Mouse (Mus musculus): ENCODE measurements around the gene Wfdc6b. TPM values are rescaled to one million over a fixed set of nuclear protein-coding genes. Genes with fewer than 3 reads are reported as not detected.
"Not testable (repeated sequence)": the region's sequence is repeated elsewhere in the genome, so short reads cannot be mapped to it uniquely, and the experiment has no call there.

Wfdc6b gene
- polyA plus RNA-seq (2011; ENCODE audit: insufficient read depth, insufficient read length, low read depth, missing spikeins), result not detected in 2 replicates

DNA sequence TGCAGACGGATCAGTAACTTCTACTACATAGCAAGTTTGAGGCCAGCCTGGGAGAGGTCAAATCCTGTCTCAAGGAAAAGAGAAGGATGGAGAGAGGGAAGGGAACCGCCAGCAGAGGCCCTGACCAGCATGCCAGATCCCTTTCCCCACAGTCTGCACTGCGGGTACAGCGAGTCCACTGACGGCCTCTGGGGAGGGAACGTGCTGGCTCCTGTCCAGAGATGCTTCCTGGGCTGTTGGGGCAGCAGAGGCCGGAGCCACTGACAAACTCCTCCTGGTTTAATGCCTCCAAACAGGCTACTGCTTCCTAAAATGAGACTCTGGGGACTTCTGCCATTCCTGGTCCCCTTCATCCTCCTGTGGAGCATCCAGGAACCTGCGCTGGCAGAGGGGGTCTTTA, at the start of gene Wfdc6b, which contains the start of gene Wfdc8:
Wfdc6b (plus strand) TSS at position 52 of the 400 bp plus-strand sequence.
Wfdc8 (minus strand) TSS at position 156 of the 400 bp plus-strand sequence.
- H3K27ac ChIP-seq (ENCODE audit: insufficient read depth, low read length); H3K4me1 ChIP-seq (ENCODE audit: control insufficient read depth, insufficient read depth, low read length); H3K36me3 ChIP-seq (ENCODE audit: control insufficient read depth, insufficient read depth, low read length, poor library complexity, severe bottlenecking); H3K9me3 ChIP-seq (replicated peaks; ENCODE audit: control insufficient read depth, insufficient read depth, low read length, poor library complexity, severe bottlenecking); H3K9ac ChIP-seq (ENCODE audit: low read depth, poor library complexity, severe bottlenecking); H3K4me3 ChIP-seq (ENCODE audit: low read depth, low read length); H3K27me3 ChIP-seq (ENCODE audit: control insufficient read depth, insufficient read depth, low read length, poor library complexity, severe bottlenecking): not testable (repeated sequence)

DNA sequence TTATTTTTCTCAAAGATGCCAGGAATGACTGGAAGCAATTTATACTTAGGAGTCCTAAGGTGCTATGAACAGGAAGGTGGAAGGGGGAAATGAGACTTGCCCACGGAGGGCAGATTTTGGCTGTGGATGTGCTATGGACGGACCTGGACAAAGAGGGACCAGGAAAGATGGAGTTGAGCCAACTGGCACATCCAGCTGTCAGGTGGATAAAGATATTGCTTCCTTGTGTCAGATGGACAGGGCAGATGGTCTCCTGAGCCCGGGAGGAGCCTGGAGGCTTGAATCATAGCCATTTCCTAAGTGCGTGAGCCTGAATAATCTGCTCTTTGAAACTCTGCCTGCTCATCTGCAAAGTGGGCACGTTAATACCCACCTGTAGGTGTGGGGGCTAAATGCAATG, 49.0 kb upstream of the Wfdc6b start:
- TF ChIP-seq POLR2A (IDR thresholded peaks at IDR 0.05; ENCODE audit: insufficient read depth, low read length), result no peak
- TF ChIP-seq EP300 (IDR thresholded peaks at IDR 0.05; ENCODE audit: insufficient read depth, low read depth, low read length), result no peak
- TF ChIP-seq CTCF (IDR thresholded peaks at IDR 0.05; ENCODE audit: low read depth, low read length), result no peak
- 0 out of 2 replicates have a peak overlapping the region, but pooled peaks have one; percentile 79 for H3K9ac ChIP-seq (ENCODE audit: low read depth, poor library complexity, severe bottlenecking)
- peaks cover 18% of the 10 kb centered on the region for H3K36me3 ChIP-seq (ENCODE audit: control insufficient read depth, insufficient read depth, low read length, poor library complexity, severe bottlenecking)
- H3K9me3 ChIP-seq (replicated peaks; ENCODE audit: control insufficient read depth, insufficient read depth, low read length, poor library complexity, severe bottlenecking), result peaks cover 7% of the 10 kb centered on the region; the same call in 1 of the 2 replicates
- H3K27ac ChIP-seq (ENCODE audit: insufficient read depth, low read length), result no peak overlapping the region
- peaks cover 3% of the 10 kb centered on the region for H3K4me1 ChIP-seq (ENCODE audit: control insufficient read depth, insufficient read depth, low read length)
- H3K4me3 ChIP-seq (ENCODE audit: low read depth, low read length), result no peak overlapping the region
- no peaks in the 10 kb centered on the region for H3K27me3 ChIP-seq (ENCODE audit: control insufficient read depth, insufficient read depth, low read length, poor library complexity, severe bottlenecking)

DNA sequence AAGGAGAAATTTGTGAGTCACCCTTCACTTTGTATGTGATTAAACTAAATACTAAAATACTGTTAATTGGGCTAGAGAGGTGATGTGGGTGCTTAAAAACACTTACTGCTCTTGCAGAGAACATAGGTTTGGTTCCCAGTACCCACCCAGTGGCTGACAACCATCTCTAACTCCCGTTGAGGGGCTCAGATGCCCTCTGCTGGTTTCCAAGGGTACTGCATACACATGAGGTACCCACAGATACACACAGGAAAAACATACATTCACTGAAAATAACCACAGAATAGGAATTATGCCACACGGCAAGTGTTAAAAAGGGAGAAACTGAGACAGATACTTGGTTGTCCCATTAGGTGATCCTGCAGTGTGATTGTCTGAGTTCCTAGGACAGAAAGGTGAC, 46.3 kb upstream of the Wfdc6b start:
- no peak overlapping the region for H3K4me3 ChIP-seq (ENCODE audit: low read depth, low read length)
- H3K27ac ChIP-seq (ENCODE audit: insufficient read depth, low read length), result no peak overlapping the region
- H3K9me3 ChIP-seq (replicated peaks; ENCODE audit: control insufficient read depth, insufficient read depth, low read length, poor library complexity, severe bottlenecking), result peaks cover 7% of the 10 kb centered on the region; the same call in 1 of the 2 replicates
- TF ChIP-seq CTCF (IDR thresholded peaks at IDR 0.05; ENCODE audit: low read depth, low read length) (peak; percentile 38), EP300 (IDR thresholded peaks at IDR 0.05; ENCODE audit: insufficient read depth, low read depth, low read length) (no peak)
- peaks cover 18% of the 10 kb centered on the region for H3K36me3 ChIP-seq (ENCODE audit: control insufficient read depth, insufficient read depth, low read length, poor library complexity, severe bottlenecking)
- H3K9ac ChIP-seq (ENCODE audit: low read depth, poor library complexity, severe bottlenecking), result no peak overlapping the region
- H3K4me1 ChIP-seq (ENCODE audit: control insufficient read depth, insufficient read depth, low read length), result no peaks in the 10 kb centered on the region
- H3K27me3 ChIP-seq (ENCODE audit: control insufficient read depth, insufficient read depth, low read length, poor library complexity, severe bottlenecking), result no peaks in the 10 kb centered on the region

DNA sequence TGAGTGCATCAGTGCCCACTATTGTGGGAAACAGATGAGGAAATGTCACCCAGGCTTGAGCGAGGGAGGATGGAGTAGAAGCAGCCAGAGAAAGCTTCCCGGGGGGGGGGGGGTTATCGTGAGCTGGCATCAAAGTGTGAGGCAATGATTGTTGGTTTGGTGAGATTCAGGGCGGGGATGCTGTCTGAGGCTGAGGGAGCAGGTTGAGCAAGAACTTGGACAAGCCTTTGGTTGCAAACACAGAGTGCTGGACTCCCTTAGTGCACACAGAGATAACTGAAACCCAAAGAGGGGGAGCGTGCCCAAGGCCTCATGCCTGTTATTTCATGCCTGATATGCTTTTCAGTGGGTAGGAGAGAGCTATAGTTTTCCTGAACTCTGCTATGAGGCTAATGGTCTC, 45.9 kb upstream of the Wfdc6b start:
- no peak for TF ChIP-seq POLR2A (IDR thresholded peaks at IDR 0.05; ENCODE audit: insufficient read depth, low read length)
- TF ChIP-seq EP300 (IDR thresholded peaks at IDR 0.05; ENCODE audit: insufficient read depth, low read depth, low read length), result no peak
- H3K36me3 ChIP-seq (ENCODE audit: control insufficient read depth, insufficient read depth, low read length, poor library complexity, severe bottlenecking), result peaks cover 18% of the 10 kb centered on the region
- H3K9me3 ChIP-seq (replicated peaks; ENCODE audit: control insufficient read depth, insufficient read depth, low read length, poor library complexity, severe bottlenecking), result peaks cover 7% of the 10 kb centered on the region; the same call in 1 of the 2 replicates
- no peaks in the 10 kb centered on the region for H3K27me3 ChIP-seq (ENCODE audit: control insufficient read depth, insufficient read depth, low read length, poor library complexity, severe bottlenecking)
- H3K9ac ChIP-seq (ENCODE audit: low read depth, poor library complexity, severe bottlenecking), result no peak overlapping the region
- no peaks in the 10 kb centered on the region for H3K4me1 ChIP-seq (ENCODE audit: control insufficient read depth, insufficient read depth, low read length)
- no peak overlapping the region for H3K27ac ChIP-seq (ENCODE audit: insufficient read depth, low read length)
- H3K4me3 ChIP-seq (ENCODE audit: low read depth, low read length), result no peak overlapping the region

DNA sequence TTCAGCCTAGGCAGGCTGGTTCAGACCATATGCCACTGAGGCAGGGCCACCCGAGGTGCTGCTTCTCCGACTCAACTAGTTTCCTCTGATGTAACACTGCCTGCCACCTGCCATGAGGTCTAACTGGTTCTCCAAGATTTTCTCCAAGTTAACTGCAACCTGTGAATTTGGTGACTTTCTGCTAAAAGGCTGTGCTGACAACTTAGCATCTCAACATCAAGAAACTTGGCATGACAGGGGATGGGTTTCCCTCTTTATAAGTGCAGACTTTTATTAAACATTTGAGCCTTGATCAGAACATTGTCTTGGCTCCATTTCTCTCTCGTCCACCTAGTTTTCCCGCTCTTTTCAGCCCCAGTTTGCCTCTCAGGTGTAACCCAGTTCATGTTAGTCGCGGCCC, 40.0 kb upstream of the Wfdc6b start, which contains the start of gene Spint3:
Spint3 (minus strand) TSS at position 101 of the 400 bp plus-strand sequence.
- H3K27me3 ChIP-seq (ENCODE audit: control insufficient read depth, insufficient read depth, low read length, poor library complexity, severe bottlenecking); H3K27ac ChIP-seq (ENCODE audit: insufficient read depth, low read length); H3K4me1 ChIP-seq (ENCODE audit: control insufficient read depth, insufficient read depth, low read length); H3K4me3 ChIP-seq (ENCODE audit: low read depth, low read length); H3K9me3 ChIP-seq (replicated peaks; ENCODE audit: control insufficient read depth, insufficient read depth, low read length, poor library complexity, severe bottlenecking); H3K36me3 ChIP-seq (ENCODE audit: control insufficient read depth, insufficient read depth, low read length, poor library complexity, severe bottlenecking); H3K9ac ChIP-seq (ENCODE audit: low read depth, poor library complexity, severe bottlenecking): not testable (repeated sequence)

DNA sequence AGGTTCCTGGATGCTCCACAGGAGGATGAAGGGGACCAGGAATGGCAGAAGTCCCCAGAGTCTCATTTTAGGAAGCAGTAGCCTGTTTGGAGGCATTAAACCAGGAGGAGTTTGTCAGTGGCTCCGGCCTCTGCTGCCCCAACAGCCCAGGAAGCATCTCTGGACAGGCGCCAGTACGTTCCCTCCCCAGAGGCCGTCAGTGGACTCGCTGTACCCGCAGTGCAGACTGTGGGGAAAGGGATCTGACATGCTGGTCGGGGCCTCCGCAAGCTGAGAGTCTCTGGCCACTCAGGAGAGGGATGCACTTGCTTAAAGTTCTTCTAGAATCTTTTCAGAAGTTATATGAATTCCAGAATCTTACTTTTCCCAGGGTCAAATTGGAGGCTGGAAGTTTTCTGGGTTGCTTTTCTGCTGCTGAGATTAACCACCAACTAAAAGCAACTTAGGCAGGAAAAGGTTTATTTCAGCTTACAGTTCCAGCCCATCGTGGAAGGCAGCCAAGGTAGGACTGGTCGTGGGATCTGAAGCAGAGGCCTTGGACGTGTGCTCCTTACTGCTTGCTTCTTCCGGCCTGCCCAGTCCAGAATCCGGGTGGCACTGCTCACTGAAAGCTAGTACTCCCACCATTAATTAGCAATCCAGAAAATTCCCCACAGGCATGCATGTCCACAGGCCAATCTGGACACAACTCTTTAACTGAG, 28.1 kb upstream of the Wfdc6b start, which contains the start of gene Wfdc6a:
Wfdc6a (minus strand) TSS at position 423 of the 701 bp plus-strand sequence.
- not testable (repeated sequence) for H3K27me3 ChIP-seq (ENCODE audit: control insufficient read depth, insufficient read depth, low read length, poor library complexity, severe bottlenecking); H3K4me3 ChIP-seq (ENCODE audit: low read depth, low read length); H3K9me3 ChIP-seq (replicated peaks; ENCODE audit: control insufficient read depth, insufficient read depth, low read length, poor library complexity, severe bottlenecking); H3K36me3 ChIP-seq (ENCODE audit: control insufficient read depth, insufficient read depth, low read length, poor library complexity, severe bottlenecking); H3K27ac ChIP-seq (ENCODE audit: insufficient read depth, low read length); H3K9ac ChIP-seq (ENCODE audit: low read depth, poor library complexity, severe bottlenecking); H3K4me1 ChIP-seq (ENCODE audit: control insufficient read depth, insufficient read depth, low read length)
